Mouse (Mus musculus) thymus, adult 2 months (tissue): ENCODE results near the gene Tut4. TPM values are rescaled to one million over a fixed set of nuclear protein-coding genes. Genes with fewer than 3 reads are reported as not detected.

Experiments used
- DNase-seq: peaks from one replicate; pipeline ENCODE4 v3.0.0; 2021
- H3K27ac ChIP-seq: fragments of 200-500 bp; 2 replicates; pipeline ENCODE4 v1.5.1; 2012; ENCODE audit warnings: low read length, control low read depth; ENCODE audit not compliant: control insufficient read depth, insufficient read depth
- H3K27me3 ChIP-seq: fragments of 200-500 bp; 2 replicates; pipeline ENCODE4 v1.6.1; 2012; ENCODE audit warnings: mild to moderate bottlenecking, low read length, moderate library complexity, mixed read lengths; ENCODE audit not compliant: control insufficient read depth, insufficient read depth
- H3K36me3 ChIP-seq: fragments of 200-500 bp; 2 replicates; pipeline ENCODE4 v1.6.1; 2012; ENCODE audit warnings: mild to moderate bottlenecking, low read length, moderate library complexity; ENCODE audit not compliant: control insufficient read depth, insufficient read depth
- H3K4me1 ChIP-seq: fragments of 200-500 bp; replicated peaks from 2 replicates; pipeline ENCODE4 v1.6.1; 2012; ENCODE audit warnings: low read length; ENCODE audit not compliant: control insufficient read depth, insufficient read depth
- H3K4me3 ChIP-seq: fragments of 200-500 bp; 2 replicates; pipeline ENCODE4 v1.5.1; 2012; ENCODE audit warnings: mild to moderate bottlenecking, low read length, control low read depth, moderate library complexity; ENCODE audit not compliant: control insufficient read depth, insufficient read depth
- CTCF ChIP-seq: fragments of 200-500 bp; IDR thresholded peaks from 2 replicates; pipeline ENCODE4 v1.5.1; 2012; ENCODE audit warnings: mild to moderate bottlenecking, control low read depth, low read length, moderate library complexity, borderline replicate concordance; ENCODE audit not compliant: control insufficient read depth, poor library complexity, insufficient read depth; ENCODE audit errors: extremely low read depth
- POLR2A ChIP-seq: fragments of 200-500 bp; IDR thresholded peaks from 2 replicates; pipeline ENCODE4 v1.6.1; 2012; ENCODE audit warnings: mild to moderate bottlenecking, low read length, control low read depth, moderate library complexity; ENCODE audit not compliant: control insufficient read depth, poor library complexity, insufficient read depth; ENCODE audit errors: extremely low read depth
- WGBS: fragments of 180-500 bp; shearing (Covaris S2); methylation state at CpG from one replicate; pipeline ENCODE4 v1.1.7; 2018; 5-methylcytosine and 5-hydroxymethylcytosine counted together
- polyA plus RNA-seq: library from polyadenylated mRNA; depleted of rRNA; stranded (reverse); fragments of >200 nt; gene quantifications from 2 replicates; pipeline ENCODE4 v1.2.3, GENCODE M21; 2012; rRNA removed

Tut4 gene
- polyA plus RNA-seq, 1 experiment: 93.5 TPM

- Histone ChIP-seq H3K27ac (no peak overlapping the region), H3K4me3 (peak overlapping the region; percentile 58), H3K4me1 (peaks cover 10% of the 10 kb centered on the region), H3K27me3 (no peaks in the 10 kb centered on the region), H3K36me3 (peaks cover 6% of the 10 kb centered on the region; the same call in 1 of the 2 replicates)
- DNase-seq: no peak
- 1% methylated on average over 16 of the region's 16 CpGs for WGBS
- no peak for TF ChIP-seq POLR2A
- no peak for TF ChIP-seq CTCF
Measured at GRCm38 (mm10) chr4:108579743-108580411, 120.7 kb downstream of the Tut4 start.

GRCm38 (mm10) chr4:108593376-108593775, 134.2 kb downstream of the Tut4 start:
- no peak for DNase-seq
- 96% methylated on average over 2 of the region's 2 CpGs for WGBS
- Histone ChIP-seq H3K27ac (no peak overlapping the region), H3K4me1 (peaks cover 6% of the 10 kb centered on the region), H3K27me3 (no peaks in the 10 kb centered on the region), H3K36me3 (peaks cover 4% of the 10 kb centered on the region; the same call in 1 of the 2 replicates), H3K4me3 (no peak overlapping the region)
- no peak for TF ChIP-seq CTCF
- no peak for TF ChIP-seq POLR2A

- WGBS: 95% methylated on average over 1 of the region's 1 CpGs
- Histone ChIP-seq H3K27ac (no peak overlapping the region), H3K4me1 (no peaks in the 10 kb centered on the region), H3K4me3 (no peak overlapping the region), H3K27me3 (no peaks in the 10 kb centered on the region), H3K36me3 (peaks cover 4% of the 10 kb centered on the region; the same call in 1 of the 2 replicates)
- no peak for DNase-seq
- TF ChIP-seq CTCF: no peak
- no peak for TF ChIP-seq POLR2A
Measured at GRCm38 (mm10) chr4:108595785-108596184, 136.6 kb downstream of the Tut4 start.

- no peak overlapping the region for H3K27ac ChIP-seq
- TF ChIP-seq POLR2A (no peak), CTCF (no peak)
- DNase-seq: no peak
- 92% methylated on average over 4 of the region's 4 CpGs for WGBS
- H3K4me1 ChIP-seq: no peaks in the 10 kb centered on the region
- H3K4me3 ChIP-seq: no peak overlapping the region
- peaks cover 4% of the 10 kb centered on the region; the same call in 1 of the 2 replicates for H3K36me3 ChIP-seq
- no peaks in the 10 kb centered on the region for H3K27me3 ChIP-seq
Measured at GRCm38 (mm10) chr4:108598306-108598705, 139.1 kb downstream of the Tut4 start.

- H3K36me3 ChIP-seq: peaks cover 5% of the 10 kb centered on the region
- H3K27ac ChIP-seq: no peak overlapping the region
- H3K27me3 ChIP-seq: no peaks in the 10 kb centered on the region
- DNase-seq: no peak
- H3K4me3 ChIP-seq: no peak overlapping the region
- TF ChIP-seq CTCF: no peak
- TF ChIP-seq POLR2A: no peak
- H3K4me1 ChIP-seq: no peaks in the 10 kb centered on the region
- 98% methylated on average over 7 of the region's 7 CpGs for WGBS
Measured at GRCm38 (mm10) chr4:108601870-108602269, 142.6 kb downstream of the Tut4 start.

- WGBS: 93% methylated on average over 3 of the region's 3 CpGs
- Histone ChIP-seq H3K4me3 (no peak overlapping the region), H3K27ac (no peak overlapping the region), H3K36me3 (peaks cover 2% of the 10 kb centered on the region), H3K4me1 (no peaks in the 10 kb centered on the region), H3K27me3 (no peaks in the 10 kb centered on the region)
- TF ChIP-seq CTCF (no peak), POLR2A (no peak)
- no peak for DNase-seq
Measured at GRCm38 (mm10) chr4:108608651-108609050, 149.4 kb downstream of the Tut4 start.

Other genes with a start within 250 kb of the Tut4 start
- 0.22 and 0.24 TPM in 2 replicates for gene Zyg11a, start 241.4 kb upstream of the Tut4 start, polyA plus RNA-seq
- gene Zyg11b, start 158.3 kb upstream of the Tut4 start, polyA plus RNA-seq: 18.0 and 18.7 TPM in 2 replicates
- gene Coa7, start 131.3 kb upstream of the Tut4 start, polyA plus RNA-seq: 9.4 and 10.0 TPM in 2 replicates
- not detected in 2 replicates for gene Shisal2a, start 76.1 kb upstream of the Tut4 start, polyA plus RNA-seq
- 3.7 and 4.7 TPM in 2 replicates for gene Gpx7, start 52.5 kb upstream of the Tut4 start, polyA plus RNA-seq
- 7.2 and 8.0 TPM in 2 replicates for gene Prpf38a, start 119.9 kb downstream of the Tut4 start, polyA plus RNA-seq
- gene Orc1, start 120.0 kb downstream of the Tut4 start, polyA plus RNA-seq: 3.8 and 5.1 TPM in 2 replicates
- gene Cc2d1b, start 160.5 kb downstream of the Tut4 start, polyA plus RNA-seq: 73.1 and 73.2 TPM in 2 replicates